Mouse (Mus musculus) lung, adult 2 months (tissue): ENCODE data around the gene Znrf2.

Experiments used
- CTCF ChIP-seq: fragments of 200-500 bp; IDR thresholded peaks from 2 replicates; pipeline ENCODE4 v1.5.1; 2011; ENCODE audit warnings: mild to moderate bottlenecking, low read length, control low read depth; ENCODE audit not compliant: insufficient read depth
- POLR2A ChIP-seq: fragments of 200-500 bp; IDR thresholded peaks from 2 replicates; pipeline ENCODE4 v1.6.1; 2011; ENCODE audit warnings: low read depth, mild to moderate bottlenecking, control low read depth, low read length, borderline replicate concordance; ENCODE audit errors: extremely low read depth

GRCm38 (mm10) chr6:54842041-54842440 lies 25.3 kb downstream of the Znrf2 start:
- TF ChIP-seq POLR2A (no peak), CTCF (no peak)
